Mouse (Mus musculus) neural tube, embryonic 14.5 days (tissue): ENCODE data around the gene Uqcc1. TPM values are rescaled to one million over a fixed set of nuclear protein-coding genes. Genes with fewer than 3 reads are reported as not detected.

ENCODE experiments used
- ATAC-seq: fragments of 200-750 bp; cut with Nextera tagmentation; 2 replicates; pipeline ENCODE4 v1.8.0; 2017; ENCODE audit warnings: low read depth, mild to moderate bottlenecking, moderate TSS enrichment, moderate library complexity
- H3K27ac ChIP-seq: fragments of 300-500 bp; sonication (generic); 2 replicates; pipeline ENCODE4 v1.5.1; 2014; ENCODE audit warnings: low read depth, mild to moderate bottlenecking, control low read depth, low read length, moderate library complexity, mixed read lengths
- H3K27me3 ChIP-seq: fragments of 300-500 bp; sonication (generic); 2 replicates; pipeline ENCODE4 v1.6.1; 2014; ENCODE audit warnings: low read length; ENCODE audit not compliant: control insufficient read depth, insufficient read depth
- H3K36me3 ChIP-seq: fragments of 300-500 bp; sonication (generic); 2 replicates; pipeline ENCODE4 v1.6.1; 2014; ENCODE audit warnings: low read length, mixed read lengths; ENCODE audit not compliant: control insufficient read depth, insufficient read depth
- H3K4me1 ChIP-seq: fragments of 300-500 bp; sonication (generic); 2 replicates; pipeline ENCODE4 v1.6.1; 2014; ENCODE audit warnings: low read length; ENCODE audit not compliant: control insufficient read depth, insufficient read depth
- H3K4me2 ChIP-seq: fragments of 300-500 bp; sonication (generic); 2 replicates; pipeline ENCODE4 v1.6.1; 2014; ENCODE audit warnings: mild to moderate bottlenecking, low read depth, low read length, control low read depth
- H3K4me3 ChIP-seq: fragments of 300-500 bp; sonication (generic); 2 replicates; pipeline ENCODE4 v1.5.1; 2014; ENCODE audit warnings: low read depth, low read length, control low read depth, mixed read lengths
- H3K9ac ChIP-seq: fragments of 300-500 bp; sonication (generic); replicated peaks from 2 replicates; pipeline ENCODE4 v1.6.1; 2014; ENCODE audit warnings: low read depth, mild to moderate bottlenecking, control low read depth, low read length, mixed read lengths
- H3K9me3 ChIP-seq: fragments of 300-500 bp; sonication (generic); 2 replicates; pipeline ENCODE4 v1.6.1; 2016; ENCODE audit warnings: low read length; ENCODE audit not compliant: control insufficient read depth
- WGBS: fragments of 180-500 bp; shearing (Covaris S2); extraction: QIAGEN DNeasy Blood & Tissue Kit; methylation state at CpG from one replicate; pipeline ENCODE4 v1.1.7; 2014; 5-methylcytosine and 5-hydroxymethylcytosine counted together
- polyA plus RNA-seq: library from polyadenylated mRNA; unstranded; fragments of >200 nt; fragmentation: Nextera tagmentation; extraction: Ambion mirVana; gene quantifications from 2 replicates; pipeline ENCODE4 v1.2.1, GENCODE M21; 2014

Uqcc1 gene
- polyA plus RNA-seq, 1 experiment from 2014 or later, result 69.6 TPM

DNA sequence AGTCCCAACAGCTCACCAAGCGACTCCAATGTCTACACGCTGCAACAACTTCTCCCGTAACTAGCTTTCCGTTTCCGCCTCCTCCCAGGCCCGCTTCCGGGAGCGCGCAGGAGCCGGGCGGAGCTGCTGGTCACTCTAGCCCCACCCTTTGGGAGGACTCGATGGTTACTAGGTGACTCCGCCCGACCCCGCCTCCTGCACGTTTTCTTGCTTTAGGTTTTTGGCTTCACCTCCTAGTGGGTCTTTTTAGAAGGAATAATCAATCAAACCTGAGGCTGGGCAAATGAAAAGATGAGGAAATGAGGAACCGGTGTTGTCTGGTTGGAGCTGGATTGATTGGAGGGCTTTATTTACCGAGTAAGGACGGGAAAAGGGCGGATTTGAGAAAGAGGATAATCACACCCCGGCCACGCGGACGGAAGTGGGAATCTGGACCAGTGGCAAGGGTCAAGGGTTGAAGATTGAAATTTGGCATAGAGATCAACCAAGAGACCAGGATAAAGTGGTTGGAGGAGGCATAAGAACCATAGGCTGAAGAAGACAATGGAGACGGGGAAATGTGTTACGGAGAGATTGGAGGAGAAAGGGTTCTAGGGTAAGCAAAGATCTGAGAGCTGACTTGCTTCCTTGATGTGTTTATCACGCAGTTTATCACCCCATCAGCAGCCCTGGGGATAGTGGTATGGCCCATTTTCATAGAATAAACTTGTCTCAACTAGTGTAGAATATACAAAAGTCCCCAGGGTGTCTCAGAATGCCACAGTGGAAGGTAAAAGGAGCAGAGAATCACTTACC is 103.3 kb downstream of the Uqcc1 start, which contains the start of gene Eif6:
Eif6 (minus strand) TSS at position 296 of the 795 bp plus-strand sequence.
- Histone ChIP-seq H3K4me2 (peak within 1 kb of the TSS; percentile 93), H3K36me3 (peaks cover 15% of the 10 kb centered on the region), H3K4me3 (peak within 1 kb of the TSS; percentile 79), H3K9me3 (no peaks in the 10 kb centered on the region), H3K27ac (peak within 1 kb of the TSS; percentile 61), H3K4me1 (peaks cover 13% of the 10 kb centered on the region), H3K27me3 (no peaks in the 10 kb centered on the region), H3K9ac (peak within 1 kb of the TSS; percentile 46)
- 3% methylated on average over 27 of the region's 27 CpGs for WGBS
- ATAC-seq, result peak; percentile 95

DNA sequence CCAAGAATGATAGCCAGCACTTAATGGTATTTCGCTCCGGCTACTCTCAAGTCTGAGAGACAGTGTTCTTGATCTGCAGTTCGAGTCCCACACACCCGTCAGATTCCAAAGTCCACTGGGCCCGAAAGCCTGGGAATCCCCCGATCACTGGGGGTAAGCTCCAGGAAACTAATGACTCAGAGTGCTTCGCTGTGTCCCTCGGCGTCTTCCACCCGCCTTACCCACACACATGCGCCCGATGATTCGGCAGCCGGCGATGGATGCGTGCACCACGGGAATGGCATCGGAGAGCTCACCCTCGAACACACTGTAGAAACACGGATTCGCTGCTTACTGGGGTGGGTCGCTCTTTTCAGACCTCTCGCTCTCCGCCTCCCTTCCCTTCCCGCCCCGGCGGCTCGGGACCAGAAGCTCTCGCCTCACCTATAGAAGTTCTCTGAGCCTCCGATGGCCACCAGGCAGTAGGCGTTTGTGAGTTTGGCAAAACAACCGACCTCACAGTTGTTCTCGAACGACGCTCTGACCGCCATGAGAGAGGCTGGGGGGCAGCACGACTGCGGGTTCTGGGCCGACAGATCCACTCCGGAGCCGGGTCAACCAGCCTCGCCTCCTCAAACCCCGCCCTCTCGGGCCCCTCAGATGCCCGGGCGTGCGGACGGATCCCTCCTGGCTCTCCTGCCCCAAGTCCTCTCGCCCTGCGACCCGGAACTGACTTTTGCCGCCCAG is 104.0 kb downstream of the Uqcc1 start:
- Histone ChIP-seq H3K9ac (peak overlapping the region; percentile 46), H3K4me3 (peak overlapping the region; percentile 79), H3K27ac (peak overlapping the region; percentile 61), H3K4me2 (peak overlapping the region; percentile 93), H3K9me3 (no peaks in the 10 kb centered on the region), H3K36me3 (peaks cover 15% of the 10 kb centered on the region), H3K4me1 (peaks cover 13% of the 10 kb centered on the region), H3K27me3 (no peaks in the 10 kb centered on the region)
- peak; percentile 7; the same call in 1 of the 2 replicates for ATAC-seq
- WGBS, result 2% methylated on average over 51 of the region's 52 CpGs

DNA sequence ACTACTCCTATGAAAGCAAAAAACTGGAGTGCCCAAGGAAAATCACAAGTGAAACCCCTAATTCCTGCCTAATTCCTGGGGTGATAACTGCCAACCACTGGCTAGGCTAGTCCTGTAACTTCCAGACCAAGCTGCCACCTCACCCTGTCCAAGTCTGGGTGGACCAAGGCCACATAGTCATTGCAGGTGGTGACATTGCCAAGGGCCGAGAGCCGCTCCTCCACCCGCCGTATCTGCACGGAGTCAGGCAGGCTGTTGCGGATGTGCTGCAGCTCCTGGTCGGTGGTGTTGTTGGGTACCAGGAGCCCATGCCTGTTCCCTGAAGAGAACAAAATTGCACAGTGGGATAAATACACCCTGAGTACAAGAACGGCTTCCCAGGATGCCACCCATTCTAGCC is 106.4 kb downstream of the Uqcc1 start:
- Histone ChIP-seq H3K27me3 (no peaks in the 10 kb centered on the region), H3K4me1 (peaks cover 14% of the 10 kb centered on the region), H3K9ac (no peak overlapping the region), H3K4me3 (no peak overlapping the region), H3K27ac (no peak overlapping the region), H3K9me3 (no peaks in the 10 kb centered on the region), H3K4me2 (no peak overlapping the region), H3K36me3 (peaks cover 15% of the 10 kb centered on the region)
- ATAC-seq, result no peak
- WGBS, result 96% methylated on average over 8 of the region's 8 CpGs

DNA sequence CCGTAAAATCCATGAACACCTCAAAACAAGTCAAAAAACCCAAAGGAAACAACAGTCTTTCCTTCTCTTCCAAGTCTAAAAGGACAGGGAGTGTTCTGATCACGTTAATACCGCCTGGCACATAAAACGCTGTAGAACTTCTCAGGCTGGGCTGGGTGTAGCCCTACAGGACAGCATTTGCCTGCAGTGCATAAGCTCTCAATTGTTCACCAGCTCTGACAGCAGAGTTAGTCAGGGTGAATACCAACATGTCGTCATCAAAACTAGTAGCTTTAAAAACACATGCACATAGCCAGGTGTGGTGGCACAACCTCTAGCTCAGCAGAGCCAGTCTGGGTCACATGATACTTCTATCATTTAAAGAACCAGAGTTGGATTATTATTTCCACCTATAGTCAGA is 109.3 kb downstream of the Uqcc1 start:
- Histone ChIP-seq H3K4me1 (peaks cover 15% of the 10 kb centered on the region; the same call in 1 of the 2 replicates), H3K9me3 (no peaks in the 10 kb centered on the region), H3K9ac (no peak overlapping the region), H3K27ac (no peak overlapping the region), H3K4me2 (no peak overlapping the region), H3K4me3 (no peak overlapping the region), H3K36me3 (peaks cover 18% of the 10 kb centered on the region), H3K27me3 (no peaks in the 10 kb centered on the region)
- no peak for ATAC-seq
- 96% methylated on average over 5 of the region's 5 CpGs for WGBS

DNA sequence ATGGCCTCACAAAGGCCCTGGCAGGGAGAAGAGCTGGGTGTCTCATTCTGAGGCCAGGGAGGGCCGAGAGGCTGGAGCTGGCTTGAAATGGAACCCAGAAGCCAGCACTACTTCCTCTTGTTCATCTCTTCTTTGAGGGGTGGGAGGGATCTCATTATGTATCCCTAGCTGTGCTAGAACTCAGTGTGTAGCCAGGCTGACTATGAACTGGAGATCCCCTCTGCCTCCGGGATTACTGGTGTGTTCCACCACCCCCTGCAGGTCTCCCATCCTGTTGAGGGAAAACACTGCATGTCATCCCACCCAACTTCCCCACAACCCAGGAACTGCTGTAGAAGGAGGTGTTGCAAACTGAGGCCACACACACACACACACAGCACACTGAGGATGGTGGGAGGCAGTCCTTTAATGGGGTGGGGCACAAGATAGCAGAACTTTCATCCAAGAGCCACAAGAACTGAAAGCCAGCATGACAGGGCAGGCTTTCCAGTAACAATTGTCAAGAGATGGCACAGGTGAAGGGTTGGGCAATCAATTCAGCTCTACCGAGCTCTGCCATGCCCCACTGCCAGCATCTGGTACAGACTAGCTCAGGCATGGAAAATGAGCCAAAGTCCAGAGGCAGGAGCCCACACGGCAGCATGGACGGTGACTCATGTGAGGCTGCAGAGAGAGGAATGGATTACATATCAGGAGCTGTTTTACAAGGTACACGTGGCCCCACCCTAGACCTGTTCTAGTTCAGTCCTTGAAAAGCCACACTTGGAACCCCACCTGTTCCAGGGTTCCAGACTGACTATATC is 110.5 kb downstream of the Uqcc1 start:
- Histone ChIP-seq H3K4me1 (peaks cover 12% of the 10 kb centered on the region; the same call in 1 of the 2 replicates), H3K27ac (peak overlapping the region; percentile 85), H3K27me3 (no peaks in the 10 kb centered on the region), H3K9me3 (no peaks in the 10 kb centered on the region), H3K4me3 (peak overlapping the region; percentile 52), H3K9ac (peak overlapping the region; percentile 80; the same call in 1 of the 2 replicates), H3K36me3 (peaks cover 23% of the 10 kb centered on the region), H3K4me2 (peak overlapping the region; percentile 81)
- ATAC-seq, result peak; percentile 54
- WGBS, result 61% methylated on average over 6 of the region's 6 CpGs

DNA sequence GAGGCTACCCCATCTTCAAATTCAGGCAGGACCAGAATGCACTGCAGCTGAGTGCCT is 110.9 kb downstream of the Uqcc1 start, which contains the start of gene BC029722:
BC029722 (minus strand) TSS at position 35 of the 57 bp plus-strand sequence.
- Histone ChIP-seq H3K4me1 (peaks cover 12% of the 10 kb centered on the region; the same call in 1 of the 2 replicates), H3K27me3 (no peaks in the 10 kb centered on the region), H3K27ac (peak within 1 kb of the TSS; percentile 85), H3K36me3 (peaks cover 23% of the 10 kb centered on the region), H3K9me3 (no peaks in the 10 kb centered on the region), H3K4me3 (peak within 1 kb of the TSS; percentile 52), H3K9ac (peak within 1 kb of the TSS; percentile 80), H3K4me2 (peak within 1 kb of the TSS; percentile 81)
- ATAC-seq, result no peak

DNA sequence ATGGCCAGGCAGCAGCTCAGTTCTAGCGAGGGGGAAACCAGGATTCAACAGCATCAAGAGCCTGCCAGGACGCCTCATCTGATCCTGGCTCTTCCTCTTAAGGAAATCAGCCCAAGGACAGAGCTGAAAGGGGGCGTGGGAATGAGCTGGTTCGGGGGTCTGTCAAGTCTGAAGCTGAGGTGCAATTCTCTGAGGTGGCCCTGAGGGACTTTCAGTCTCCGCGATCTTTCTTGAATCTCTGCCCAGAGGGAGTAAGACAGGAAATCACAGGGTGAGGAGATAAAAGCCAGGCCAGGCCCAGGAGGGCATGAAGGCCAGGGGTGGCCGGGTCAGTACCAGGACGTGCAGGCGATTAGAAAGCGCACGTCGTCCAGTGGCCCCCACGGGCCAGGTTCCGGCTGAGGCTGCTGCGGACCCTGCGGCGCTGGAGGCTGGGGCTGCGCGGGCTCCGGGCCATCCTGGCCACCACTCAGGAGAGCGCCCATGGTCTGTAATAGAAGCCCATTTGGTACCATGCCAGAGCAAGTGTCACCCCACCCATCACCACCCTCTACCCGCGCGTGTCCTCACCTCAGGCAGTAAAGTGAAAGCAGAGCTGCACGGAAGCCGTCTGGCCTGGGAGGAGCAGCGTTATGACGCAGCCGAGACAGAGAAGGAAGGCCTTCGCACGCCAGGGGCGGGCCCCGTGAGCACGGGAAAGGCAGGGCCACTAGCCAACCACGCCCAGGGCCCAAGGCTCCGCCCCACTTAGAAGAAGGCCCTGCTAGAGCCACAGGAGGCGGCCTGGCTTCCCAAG is 111.3 kb downstream of the Uqcc1 start:
- Histone ChIP-seq H3K4me3 (peak overlapping the region; percentile 52), H3K36me3 (peaks cover 23% of the 10 kb centered on the region), H3K4me2 (peak overlapping the region; percentile 81), H3K27me3 (no peaks in the 10 kb centered on the region), H3K9ac (peak overlapping the region; percentile 80), H3K27ac (peak overlapping the region; percentile 85), H3K4me1 (peaks cover 12% of the 10 kb centered on the region; the same call in 1 of the 2 replicates), H3K9me3 (no peaks in the 10 kb centered on the region)
- ATAC-seq, result peak; percentile 93
- WGBS, result 2% methylated on average over 37 of the region's 37 CpGs
